Mouse (Mus musculus): ENCODE data around the gene 1700001L19Rik. TPM values are rescaled to one million over a fixed set of nuclear protein-coding genes. Genes with fewer than 3 reads are reported as not detected.
A peak's percentile ranks its signal among the peaks of the same experiment; 100 is the strongest.

The 1700001L19Rik gene
- polyA plus RNA-seq, 1 experiment, result 0.05 TPM

DNA sequence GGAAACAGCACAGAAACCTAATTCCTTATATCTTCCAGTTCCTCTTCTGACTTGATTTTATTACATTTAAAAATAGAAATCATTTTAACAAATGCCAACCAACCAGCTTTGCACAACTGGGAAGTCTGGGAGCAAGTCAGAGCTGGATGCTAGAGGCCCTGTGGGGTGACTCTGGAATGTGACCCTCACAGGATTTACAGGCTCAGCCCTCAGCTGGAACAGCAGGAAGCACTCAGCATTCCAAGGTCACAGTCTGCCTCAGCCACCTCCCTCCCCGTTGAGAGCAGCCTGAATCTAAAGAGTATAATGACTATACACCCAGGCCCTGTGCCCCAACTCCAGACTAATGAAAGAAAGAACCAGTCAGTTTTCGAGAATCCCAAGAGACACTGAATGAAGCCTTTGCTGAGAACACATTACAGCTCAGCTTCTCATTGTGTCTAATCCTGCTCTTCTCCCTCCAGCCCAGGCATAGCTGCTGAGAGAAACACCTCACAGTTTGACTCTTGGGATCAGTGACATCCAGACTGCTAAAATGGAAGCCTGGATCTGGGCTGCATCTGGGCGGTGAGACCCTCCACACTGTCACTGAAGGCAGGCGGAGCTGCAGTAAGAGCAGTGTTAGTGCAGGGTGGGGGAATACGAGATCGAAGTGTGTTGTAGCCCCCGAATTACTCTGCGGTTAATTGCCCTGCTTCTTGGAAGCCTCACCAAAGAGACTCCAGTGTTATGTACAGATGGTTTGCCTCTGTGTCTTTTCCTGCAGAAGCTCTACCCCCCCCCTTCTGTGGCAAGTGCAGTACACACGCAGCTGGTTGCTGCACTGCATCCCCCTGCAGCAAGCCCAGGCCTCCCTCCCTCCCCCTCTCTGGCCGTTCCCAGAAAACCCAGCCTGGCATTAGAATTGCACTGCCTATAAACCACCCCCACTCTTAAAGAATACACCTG, 24.0 kb upstream of the 1700001L19Rik start:
- Histone ChIP-seq H3K36me3 (ENCODE audit: control insufficient read depth, insufficient read depth, low read length) (no peaks in the 10 kb centered on the region), H3K27me3 (ENCODE audit: control insufficient read depth, insufficient read depth, low read length) (no peaks in the 10 kb centered on the region), H3K4me3 (ENCODE audit: control insufficient read depth, insufficient read depth, low read length) (no peak overlapping the region), H3K27ac (ENCODE audit: control insufficient read depth, insufficient read depth, low read length) (no peak overlapping the region), H3K4me1 (replicated peaks; ENCODE audit: control insufficient read depth, insufficient read depth, low read length) (no peaks in the 10 kb centered on the region)
- TF ChIP-seq CTCF (IDR thresholded peaks at IDR 0.05; ENCODE audit: borderline replicate concordance, control insufficient read depth, extremely low read depth, insufficient read depth, low read length, poor library complexity) (no peak), POLR2A (IDR thresholded peaks at IDR 0.05; ENCODE audit: control insufficient read depth, extremely low read depth, insufficient read depth, low read length, poor library complexity) (no peak)
- DNase-seq, result no peak
- 94% methylated on average over 10 of the region's 10 CpGs for WGBS

DNA sequence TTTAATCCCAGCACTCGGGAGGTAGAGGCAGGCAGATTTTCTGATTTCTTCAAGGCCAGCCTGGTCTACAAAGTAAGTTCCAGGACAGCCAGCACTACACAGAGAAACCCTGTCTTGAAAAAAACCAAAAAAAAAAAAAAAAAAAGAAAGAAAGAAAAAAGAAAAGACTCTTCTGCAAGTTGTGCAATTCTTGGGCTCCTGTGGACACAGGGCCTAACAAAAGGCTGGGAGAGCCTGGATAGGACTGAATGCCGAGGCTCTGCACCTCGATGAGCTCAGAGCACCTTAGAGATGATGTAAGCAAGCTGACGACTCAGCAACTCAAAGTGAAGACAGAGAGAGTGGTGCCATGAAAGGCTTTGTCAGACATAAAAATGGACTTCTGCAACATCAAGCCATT, 22.8 kb upstream of the 1700001L19Rik start:
- DNase-seq, result no peak
- H3K4me3 ChIP-seq (ENCODE audit: control insufficient read depth, insufficient read depth, low read length), result no peak overlapping the region
- H3K4me1 ChIP-seq (replicated peaks; ENCODE audit: control insufficient read depth, insufficient read depth, low read length), result no peaks in the 10 kb centered on the region
- WGBS, result 94% methylated on average over 4 of the region's 4 CpGs
- TF ChIP-seq CTCF (IDR thresholded peaks at IDR 0.05; ENCODE audit: borderline replicate concordance, control insufficient read depth, extremely low read depth, insufficient read depth, low read length, poor library complexity), result no peak
- TF ChIP-seq POLR2A (IDR thresholded peaks at IDR 0.05; ENCODE audit: control insufficient read depth, extremely low read depth, insufficient read depth, low read length, poor library complexity), result no peak
- no peaks in the 10 kb centered on the region for H3K27me3 ChIP-seq (ENCODE audit: control insufficient read depth, insufficient read depth, low read length)
- no peak overlapping the region for H3K27ac ChIP-seq (ENCODE audit: control insufficient read depth, insufficient read depth, low read length)
- no peaks in the 10 kb centered on the region for H3K36me3 ChIP-seq (ENCODE audit: control insufficient read depth, insufficient read depth, low read length)

DNA sequence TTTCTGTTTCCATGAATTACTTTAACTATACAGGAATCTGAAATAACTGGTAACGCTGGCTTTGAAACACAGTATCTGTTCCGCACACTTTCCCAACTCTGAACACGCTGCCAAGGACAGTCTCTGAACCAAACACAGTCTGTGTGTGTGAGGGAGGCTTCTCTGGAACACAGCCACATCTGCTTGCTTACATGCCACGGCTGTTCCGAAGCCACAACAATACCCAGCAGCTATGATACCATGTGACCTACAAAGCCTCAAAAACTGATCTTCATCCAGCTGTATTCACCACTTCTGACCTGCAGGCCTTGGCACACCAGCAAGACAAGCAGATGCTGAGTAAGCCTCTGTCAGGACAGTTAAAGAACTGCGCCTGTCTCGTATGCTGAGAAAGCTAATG, 19.3 kb upstream of the 1700001L19Rik start:
- no peak overlapping the region for H3K27ac ChIP-seq (ENCODE audit: control insufficient read depth, insufficient read depth, low read length)
- no peak for DNase-seq

DNA sequence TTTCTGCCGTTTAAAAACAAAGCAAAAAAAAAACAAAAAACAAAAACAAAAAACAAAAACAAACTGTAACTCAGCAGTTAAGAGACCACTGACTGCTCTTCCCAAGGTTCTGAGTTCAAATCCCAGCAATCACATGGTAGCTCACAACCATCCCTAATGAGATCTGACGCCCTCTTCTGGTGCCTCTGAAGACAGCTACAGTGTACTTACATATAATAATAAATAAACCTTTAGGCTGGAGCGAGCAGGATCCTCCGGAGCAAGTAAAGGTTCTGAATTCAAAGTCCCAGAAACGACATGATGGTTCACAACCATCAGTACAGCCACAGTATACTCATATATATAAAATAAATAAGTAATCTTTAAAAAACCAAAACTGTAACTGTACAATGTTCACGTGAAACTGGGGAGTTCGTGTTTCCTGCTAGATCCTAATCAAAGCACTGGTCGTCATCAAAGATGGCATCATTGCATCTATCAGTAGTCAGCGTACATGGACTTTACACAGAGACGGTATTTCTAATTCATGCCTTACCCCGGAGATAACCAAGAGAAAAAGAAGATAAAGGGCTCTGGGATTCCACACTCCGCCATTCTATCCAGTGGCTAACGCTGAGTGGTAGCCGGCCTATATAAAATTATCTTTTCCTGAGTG, 16.0 kb upstream of the 1700001L19Rik start:
- no peaks in the 10 kb centered on the region; the same call in 1 of the 2 replicates for H3K4me1 ChIP-seq (replicated peaks; ENCODE audit: control insufficient read depth, insufficient read depth, low read length)
- peak overlapping the region; percentile 71 for H3K4me3 ChIP-seq (ENCODE audit: control insufficient read depth, insufficient read depth, low read length)
- peaks cover 7% of the 10 kb centered on the region; the same call in 1 of the 2 replicates for H3K36me3 ChIP-seq (ENCODE audit: control insufficient read depth, insufficient read depth, low read length)
- no peaks in the 10 kb centered on the region for H3K27me3 ChIP-seq (ENCODE audit: control insufficient read depth, insufficient read depth, low read length)
- H3K27ac ChIP-seq (ENCODE audit: control insufficient read depth, insufficient read depth, low read length), result no peak overlapping the region
- WGBS, result 24% methylated on average over 14 of the region's 14 CpGs
- TF ChIP-seq POLR2A (IDR thresholded peaks at IDR 0.05; ENCODE audit: control insufficient read depth, extremely low read depth, insufficient read depth, low read length, poor library complexity) (no peak), CTCF (IDR thresholded peaks at IDR 0.05; ENCODE audit: borderline replicate concordance, control insufficient read depth, extremely low read depth, insufficient read depth, low read length, poor library complexity) (no peak)
- no peak for DNase-seq

More for the DNA sequence above, 19.3 kb upstream of the 1700001L19Rik start:
- Histone ChIP-seq H3K4me3 (ENCODE audit: control insufficient read depth, insufficient read depth, low read length) (no peak overlapping the region), H3K4me1 (replicated peaks; ENCODE audit: control insufficient read depth, insufficient read depth, low read length) (no peaks in the 10 kb centered on the region; the same call in 1 of the 2 replicates), H3K27me3 (ENCODE audit: control insufficient read depth, insufficient read depth, low read length) (no peaks in the 10 kb centered on the region), H3K36me3 (ENCODE audit: control insufficient read depth, insufficient read depth, low read length) (no peaks in the 10 kb centered on the region)
- TF ChIP-seq CTCF (IDR thresholded peaks at IDR 0.05; ENCODE audit: borderline replicate concordance, control insufficient read depth, extremely low read depth, insufficient read depth, low read length, poor library complexity) (no peak), POLR2A (IDR thresholded peaks at IDR 0.05; ENCODE audit: control insufficient read depth, extremely low read depth, insufficient read depth, low read length, poor library complexity) (no peak)
- WGBS, result 78% methylated on average over 7 of the region's 7 CpGs

DNA sequence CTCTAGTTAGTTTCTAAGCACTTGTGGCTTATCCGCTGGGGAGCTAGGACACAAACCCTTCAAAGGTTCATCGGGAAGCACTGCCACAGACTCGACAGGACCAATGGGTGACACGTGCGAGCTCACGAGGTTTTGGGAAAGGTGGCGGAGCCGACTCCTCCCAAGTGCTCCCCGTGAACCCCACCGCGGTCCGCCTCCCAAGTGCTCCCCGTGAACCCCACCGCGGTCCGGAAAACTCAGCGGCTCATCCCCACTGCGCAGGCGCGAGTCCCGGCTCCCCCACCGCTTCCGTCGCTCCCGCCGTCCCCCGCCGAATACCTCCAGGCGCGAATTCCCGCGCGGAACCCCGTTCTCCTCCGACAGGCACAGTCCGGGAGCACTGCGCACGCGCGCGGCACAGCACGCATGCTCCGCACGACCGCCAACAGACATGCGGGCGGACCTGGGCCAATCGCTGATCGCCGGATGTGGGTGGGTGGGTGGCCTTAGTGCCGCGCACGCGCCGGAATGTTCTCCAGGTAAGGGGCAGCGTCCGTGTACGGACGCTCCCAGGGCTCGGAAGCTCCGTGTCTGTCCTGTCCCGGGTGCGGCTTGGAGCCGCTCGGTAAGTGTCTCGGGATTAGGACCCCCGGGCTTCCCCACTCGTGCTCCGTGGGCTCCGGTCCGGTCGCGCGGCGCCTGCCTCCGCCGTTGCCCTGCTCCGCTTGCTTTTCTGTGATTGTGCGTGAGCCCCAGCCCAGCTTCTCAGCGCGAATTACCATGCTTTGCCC, 15.3 kb upstream of the 1700001L19Rik start, which contains the start of the genes Mtrr and Fastkd3:
Mtrr (minus strand) TSS at position 403 of the 770 bp plus-strand sequence.
Fastkd3 (plus strand) TSS at position 488 of the 770 bp plus-strand sequence.
- DNase-seq, result peak; percentile 95
- Histone ChIP-seq H3K4me3 (ENCODE audit: control insufficient read depth, insufficient read depth, low read length) (peak within 1 kb of the TSS; percentile 71), H3K36me3 (ENCODE audit: control insufficient read depth, insufficient read depth, low read length) (peaks cover 7% of the 10 kb centered on the region; the same call in 1 of the 2 replicates), H3K27ac (ENCODE audit: control insufficient read depth, insufficient read depth, low read length) (peak within 1 kb of the TSS; percentile 5; the same call in 1 of the 2 replicates), H3K4me1 (replicated peaks; ENCODE audit: control insufficient read depth, insufficient read depth, low read length) (no peaks in the 10 kb centered on the region; the same call in 1 of the 2 replicates), H3K27me3 (ENCODE audit: control insufficient read depth, insufficient read depth, low read length) (no peaks in the 10 kb centered on the region)
- TF ChIP-seq CTCF (IDR thresholded peaks at IDR 0.05; ENCODE audit: borderline replicate concordance, control insufficient read depth, extremely low read depth, insufficient read depth, low read length, poor library complexity) (peak; percentile 63; the same call in 1 of the 2 replicates), POLR2A (IDR thresholded peaks at IDR 0.05; ENCODE audit: control insufficient read depth, extremely low read depth, insufficient read depth, low read length, poor library complexity) (peak; percentile 81)
- WGBS, result under 1% methylated on average over 81 of the region's 81 CpGs

DNA sequence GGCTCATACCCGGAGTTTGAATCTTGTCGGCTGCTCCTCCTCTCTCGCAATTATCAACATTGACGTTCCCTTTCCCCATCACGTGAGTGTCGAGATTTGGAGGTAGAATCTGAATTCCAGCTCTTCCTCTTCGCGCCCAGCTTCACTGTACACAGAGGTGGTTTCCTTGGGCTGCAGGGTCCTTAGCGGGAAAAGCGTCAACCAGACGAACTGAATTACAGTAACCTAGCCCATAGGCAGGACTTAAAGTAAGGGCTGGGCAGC, 14.8 kb upstream of the 1700001L19Rik start:
- Histone ChIP-seq H3K27ac (ENCODE audit: control insufficient read depth, insufficient read depth, low read length) (peak overlapping the region; percentile 5; the same call in 1 of the 2 replicates), H3K27me3 (ENCODE audit: control insufficient read depth, insufficient read depth, low read length) (no peaks in the 10 kb centered on the region), H3K4me1 (replicated peaks; ENCODE audit: control insufficient read depth, insufficient read depth, low read length) (no peaks in the 10 kb centered on the region; the same call in 1 of the 2 replicates), H3K4me3 (ENCODE audit: control insufficient read depth, insufficient read depth, low read length) (peak overlapping the region; percentile 71), H3K36me3 (ENCODE audit: control insufficient read depth, insufficient read depth, low read length) (peaks cover 11% of the 10 kb centered on the region)
- no peak for DNase-seq
- TF ChIP-seq CTCF (IDR thresholded peaks at IDR 0.05; ENCODE audit: borderline replicate concordance, control insufficient read depth, extremely low read depth, insufficient read depth, low read length, poor library complexity) (no peak), POLR2A (IDR thresholded peaks at IDR 0.05; ENCODE audit: control insufficient read depth, extremely low read depth, insufficient read depth, low read length, poor library complexity) (no peak)
- 0% methylated on average over 11 of the region's 11 CpGs for WGBS
